Mouse (Mus musculus) heart, embryonic 11.5 days (tissue): ENCODE measurements around the gene Nexn. TPM values are rescaled to one million over a fixed set of nuclear protein-coding genes. Genes with fewer than 3 reads are reported as not detected.
"Not testable (repeated sequence)": the region's sequence is repeated elsewhere in the genome, so short reads cannot be mapped to it uniquely, and the experiment has no call there.

Experiments used
- ATAC-seq: fragments of 200-750 bp; cut with Nextera tagmentation; replicated peaks from 2 replicates; pipeline ENCODE4 v1.8.0; 2017; ENCODE audit warnings: moderate library complexity; ENCODE audit not compliant: insufficient number of reproducible peaks, low FRiP score, low TSS enrichment
- H3K27ac ChIP-seq: fragments of 300-500 bp; sonication (generic); 2 replicates; pipeline ENCODE4 v1.5.1; 2014; ENCODE audit warnings: mild to moderate bottlenecking, low read depth, low read length
- H3K27me3 ChIP-seq: fragments of 300-500 bp; sonication (generic); 2 replicates; pipeline ENCODE4 v1.6.1; 2014; ENCODE audit warnings: mild to moderate bottlenecking, low read length, mixed read lengths; ENCODE audit not compliant: control insufficient read depth, insufficient read depth
- H3K36me3 ChIP-seq: fragments of 300-500 bp; sonication (generic); 2 replicates; pipeline ENCODE4 v1.6.1; 2014; ENCODE audit warnings: mild to moderate bottlenecking, low read length, moderate library complexity, mixed read lengths; ENCODE audit not compliant: control insufficient read depth, insufficient read depth
- H3K4me1 ChIP-seq: fragments of 300-500 bp; sonication (generic); 2 replicates; pipeline ENCODE4 v1.6.1; 2014; ENCODE audit warnings: low read length; ENCODE audit not compliant: control insufficient read depth, insufficient read depth
- H3K4me2 ChIP-seq: fragments of 300-500 bp; sonication (generic); 2 replicates; pipeline ENCODE4 v1.6.1; 2014; ENCODE audit warnings: mild to moderate bottlenecking, moderate library complexity
- H3K4me3 ChIP-seq: fragments of 300-500 bp; sonication (generic); 2 replicates; pipeline ENCODE4 v1.5.1; 2014; ENCODE audit warnings: low read depth, low read length
- H3K9ac ChIP-seq: fragments of 300-500 bp; sonication (generic); 2 replicates; pipeline ENCODE4 v1.6.1; 2014; ENCODE audit warnings: mild to moderate bottlenecking, low read depth, low read length, moderate library complexity
- H3K9me3 ChIP-seq: fragments of 300-500 bp; sonication (generic); replicated peaks from 2 replicates; pipeline ENCODE4 v1.6.1; 2016; ENCODE audit warnings: low read length; ENCODE audit not compliant: control insufficient read depth
- WGBS: fragments of 180-500 bp; shearing (Covaris S2); extraction: QIAGEN DNeasy Blood & Tissue Kit; methylation state at CpG from one replicate; pipeline ENCODE4 v1.1.7; 2014; ENCODE audit not compliant: insufficient replicate concordance; 5-methylcytosine and 5-hydroxymethylcytosine counted together
- polyA plus RNA-seq: library from polyadenylated mRNA; unstranded; fragments of >200 nt; fragmentation: Nextera tagmentation; extraction: Ambion mirVana; gene quantifications from 2 replicates; pipeline ENCODE4 v1.2.1, GENCODE M21; 2014

Gene Nexn
- polyA plus RNA-seq, 1 experiment from 2014 or later = 210 TPM

DNA sequence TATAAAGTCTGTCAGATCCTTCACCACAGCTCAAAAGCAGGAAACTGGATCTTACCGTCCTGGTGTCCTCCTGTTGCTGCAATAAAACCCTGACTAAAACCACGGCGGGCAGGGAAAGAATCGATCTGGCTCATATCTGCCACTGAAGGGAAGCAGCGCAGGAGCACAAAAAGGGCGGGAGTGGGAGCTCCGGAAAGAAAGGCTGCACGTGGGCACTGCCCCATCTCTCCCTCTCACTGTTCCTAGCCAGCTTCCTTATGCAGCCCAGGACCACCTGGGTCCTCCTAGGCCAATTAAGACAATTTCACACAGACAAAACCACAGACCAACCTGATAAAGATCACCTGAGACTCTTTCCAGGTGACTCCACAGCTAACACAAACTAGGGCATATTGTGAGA, 4.7 kb downstream of the Nexn start:
- 32% methylated on average over 8 of the region's 8 CpGs for WGBS
- Histone ChIP-seq H3K4me1 (peaks cover 22% of the 10 kb centered on the region), H3K4me3 (peak overlapping the region; percentile 69; the same call in 1 of the 2 replicates), H3K9ac (peak overlapping the region; percentile 96), H3K27ac (peak overlapping the region; percentile 99), H3K4me2 (peak overlapping the region; percentile 65), H3K27me3 (no peaks in the 10 kb centered on the region), H3K36me3 (no peaks in the 10 kb centered on the region), H3K9me3 (no peaks in the 10 kb centered on the region)
- no peak for ATAC-seq

DNA sequence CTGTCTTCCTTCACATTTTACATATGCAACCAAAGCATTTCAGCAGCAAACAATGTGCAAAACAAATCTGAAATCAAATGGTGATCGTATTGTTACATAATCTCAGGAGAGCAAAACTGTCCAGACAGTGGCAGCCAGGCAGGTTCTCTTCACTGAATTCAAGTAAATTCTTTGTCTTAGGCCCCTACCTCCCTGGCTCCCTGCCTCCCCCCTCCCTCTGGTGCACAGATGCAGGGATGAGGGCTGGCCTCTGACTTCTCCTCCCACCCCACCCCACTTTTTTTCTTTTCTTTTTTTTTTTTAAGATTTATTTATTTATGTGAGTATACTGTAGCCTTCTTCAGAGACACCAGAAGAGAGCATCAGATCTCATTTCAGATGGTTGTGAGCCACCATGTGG, 5.8 kb downstream of the Nexn start:
- no peak for ATAC-seq
- Histone ChIP-seq H3K27ac (peak overlapping the region; percentile 54; the same call in 1 of the 2 replicates), H3K9ac (no peak overlapping the region), H3K36me3 (peaks cover under 1% of the 10 kb centered on the region; the same call in 1 of the 2 replicates), H3K4me1 (peaks cover 22% of the 10 kb centered on the region), H3K27me3 (no peaks in the 10 kb centered on the region), H3K4me2 (0 out of 2 replicates have a peak overlapping the region, but pooled peaks have one; percentile 12), H3K4me3 (no peak overlapping the region), H3K9me3 (no peaks in the 10 kb centered on the region)
- 91% methylated on average over 1 of the region's 1 CpGs for WGBS

DNA sequence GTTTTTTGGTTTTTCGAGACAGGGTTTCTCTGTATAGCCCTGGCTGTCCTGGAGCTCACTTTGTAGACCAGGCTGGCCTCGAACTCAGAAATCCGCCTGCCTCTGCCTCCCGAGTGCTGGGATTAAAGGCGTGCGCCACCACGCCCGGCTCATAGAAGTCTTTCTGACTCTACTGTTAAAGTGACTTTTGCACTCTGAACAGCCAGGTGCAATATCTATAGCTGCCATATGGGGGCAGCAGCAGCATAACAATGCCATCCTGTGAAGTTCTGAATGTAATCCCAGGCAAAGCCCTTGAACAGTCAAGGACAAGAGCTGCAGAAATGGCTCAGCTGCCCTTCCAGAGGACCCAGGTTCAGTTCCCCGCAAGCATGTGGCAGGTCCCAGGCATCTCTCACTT, 6.7 kb downstream of the Nexn start:
- H3K36me3 ChIP-seq, H3K4me2 ChIP-seq, H3K4me3 ChIP-seq, H3K27me3 ChIP-seq, H3K9me3 ChIP-seq: not testable (repeated sequence)
- Histone ChIP-seq H3K27ac (peak overlapping the region; percentile 54), H3K4me1 (peaks cover 22% of the 10 kb centered on the region), H3K9ac (peak overlapping the region; percentile 24; the same call in 1 of the 2 replicates)
- ATAC-seq = peak; percentile 40; the same call in 1 of the 2 replicates
- WGBS = 26% methylated on average over 7 of the region's 9 CpGs

DNA sequence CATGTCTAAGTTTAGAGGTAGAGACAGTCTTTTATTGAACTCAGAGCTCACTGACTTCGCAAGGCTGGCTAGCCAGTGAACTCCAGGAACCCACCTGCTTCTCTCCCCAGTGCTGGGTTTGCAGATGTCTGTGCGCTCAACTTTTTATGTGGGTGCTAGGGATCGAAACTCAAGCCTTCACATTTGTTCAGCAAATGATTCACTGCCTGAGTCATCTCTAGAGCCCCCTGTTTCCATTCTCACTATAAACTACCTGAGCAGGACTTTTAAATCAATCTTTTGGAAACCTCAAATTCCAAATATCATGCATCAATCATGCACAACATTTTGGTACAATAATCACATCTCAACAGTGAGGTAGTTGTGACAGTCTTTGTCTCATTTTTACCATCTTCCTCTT, 8.6 kb downstream of the Nexn start:
- peaks cover 4% of the 10 kb centered on the region; the same call in 1 of the 2 replicates for H3K36me3 ChIP-seq
- no peak overlapping the region for H3K9ac ChIP-seq
- H3K4me3 ChIP-seq = no peak overlapping the region
- no peak for ATAC-seq
- H3K27me3 ChIP-seq = no peaks in the 10 kb centered on the region
- peaks cover 21% of the 10 kb centered on the region for H3K4me1 ChIP-seq
- H3K27ac ChIP-seq = no peak overlapping the region
- H3K9me3 ChIP-seq = no peaks in the 10 kb centered on the region
- WGBS = 89% methylated on average over 3 of the region's 3 CpGs
- no peak overlapping the region for H3K4me2 ChIP-seq

DNA sequence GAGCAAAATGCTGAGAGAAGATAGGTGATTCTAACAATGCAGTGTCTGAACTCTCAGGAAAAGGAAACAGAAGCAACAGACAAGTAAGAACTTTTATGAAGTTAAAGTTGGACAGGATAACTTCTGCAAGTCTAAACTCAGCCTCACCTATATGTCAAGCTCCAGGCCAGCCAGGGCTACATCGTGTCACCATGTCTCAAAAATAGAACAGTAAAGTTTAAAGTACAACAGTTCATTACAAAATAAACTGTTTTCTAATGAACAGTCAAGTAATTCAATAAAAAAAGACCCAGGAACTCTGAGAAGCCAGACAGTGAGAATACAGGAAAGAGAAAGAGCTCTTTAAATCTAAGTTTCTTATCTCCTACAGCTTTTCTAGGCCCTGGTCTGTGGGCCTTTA, 15.7 kb downstream of the Nexn start:
- ATAC-seq = no peak
- H3K36me3 ChIP-seq = peaks cover 9% of the 10 kb centered on the region
- no peak overlapping the region for H3K4me2 ChIP-seq
- no peaks in the 10 kb centered on the region for H3K4me1 ChIP-seq
- no peak overlapping the region for H3K27ac ChIP-seq
- WGBS = 78% methylated on average over 1 of the region's 1 CpGs
- no peak overlapping the region for H3K4me3 ChIP-seq
- no peaks in the 10 kb centered on the region for H3K9me3 ChIP-seq
- no peaks in the 10 kb centered on the region for H3K27me3 ChIP-seq
- no peak overlapping the region for H3K9ac ChIP-seq

DNA sequence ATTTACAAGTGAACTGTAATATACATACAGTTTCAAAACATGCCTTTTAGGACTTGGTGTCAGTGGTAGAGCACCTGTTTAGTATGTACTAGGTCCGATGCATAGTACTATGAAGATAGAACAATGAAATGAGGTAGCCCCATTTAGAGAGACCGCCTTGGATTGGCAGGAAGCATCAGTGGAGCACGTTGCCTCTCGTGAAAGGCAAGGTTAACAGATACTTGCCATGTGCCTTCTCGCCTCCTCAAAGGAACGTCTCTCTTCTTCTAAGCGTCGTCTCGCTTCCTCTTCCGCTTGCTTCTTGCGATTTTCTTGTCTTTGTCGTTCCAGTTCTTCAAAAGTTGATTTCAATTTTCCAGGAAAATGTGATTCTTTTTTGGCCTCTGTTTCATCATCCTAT, 18.4 kb downstream of the Nexn start:
- Histone ChIP-seq H3K4me3 (no peak overlapping the region), H3K27me3 (no peaks in the 10 kb centered on the region), H3K4me2 (no peak overlapping the region), H3K27ac (no peak overlapping the region), H3K36me3 (peaks cover 8% of the 10 kb centered on the region), H3K4me1 (no peaks in the 10 kb centered on the region), H3K9me3 (no peaks in the 10 kb centered on the region), H3K9ac (no peak overlapping the region)
- 88% methylated on average over 12 of the region's 12 CpGs for WGBS
- ATAC-seq = no peak

DNA sequence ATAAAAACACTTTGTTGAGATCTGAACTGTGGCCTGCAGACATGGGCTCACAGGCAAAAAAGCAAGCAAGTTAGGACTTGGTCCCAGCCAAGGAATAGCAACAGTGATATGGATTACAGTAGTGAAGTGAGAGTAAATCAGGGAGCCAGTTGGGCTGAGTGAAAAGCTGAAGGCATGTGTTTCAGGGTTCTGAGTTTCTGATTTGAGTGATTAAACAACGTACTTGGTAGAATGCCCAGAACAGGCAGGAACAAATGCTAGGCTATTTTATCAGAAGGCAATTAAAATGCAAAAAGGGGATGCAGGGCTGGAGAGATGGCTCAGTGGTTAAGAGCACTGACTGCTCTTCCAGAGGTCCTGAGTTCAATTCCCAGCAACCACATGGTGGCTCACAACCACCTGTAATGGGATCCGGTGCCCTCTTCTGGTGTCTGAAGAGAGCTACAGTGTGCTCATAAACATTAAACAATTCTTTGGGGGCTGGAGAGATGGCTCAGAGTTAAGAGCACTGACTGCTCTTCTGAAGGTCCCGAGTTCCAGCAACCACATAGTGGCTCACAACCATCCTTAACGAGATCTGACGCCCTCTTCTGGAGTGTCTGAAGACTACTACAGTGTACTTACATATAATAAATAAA, 20.8 kb downstream of the Nexn start:
- H3K9ac ChIP-seq = no peak overlapping the region
- no peak for ATAC-seq
- H3K4me3 ChIP-seq = no peak overlapping the region
- no peak overlapping the region for H3K4me2 ChIP-seq
- 72% methylated on average over 5 of the region's 5 CpGs for WGBS
- H3K9me3 ChIP-seq = no peaks in the 10 kb centered on the region
- H3K27me3 ChIP-seq = no peaks in the 10 kb centered on the region
- H3K27ac ChIP-seq = no peak overlapping the region
- peaks cover 15% of the 10 kb centered on the region for H3K36me3 ChIP-seq
- no peaks in the 10 kb centered on the region for H3K4me1 ChIP-seq

DNA sequence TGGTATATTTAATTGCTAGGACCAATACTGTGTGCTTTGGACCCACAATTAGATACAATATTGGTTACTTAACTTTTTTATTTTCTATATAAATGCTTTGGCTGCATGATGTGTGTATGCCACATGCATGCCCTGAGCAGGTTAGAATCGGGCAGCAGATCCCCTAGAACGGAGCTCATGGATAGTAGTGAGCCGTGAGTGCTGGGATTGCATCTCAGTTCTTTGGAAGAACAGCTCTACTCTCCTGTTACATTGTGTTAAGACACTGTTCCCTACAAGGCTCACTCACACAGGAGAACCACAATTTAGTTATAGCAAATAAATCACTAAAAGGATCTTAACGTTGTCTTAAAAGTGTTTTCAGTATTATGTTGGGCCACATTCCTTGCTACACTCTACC, 22.8 kb downstream of the Nexn start:
- Histone ChIP-seq H3K36me3 (peaks cover 16% of the 10 kb centered on the region), H3K27ac (no peak overlapping the region), H3K4me3 (no peak overlapping the region), H3K9ac (no peak overlapping the region), H3K9me3 (no peaks in the 10 kb centered on the region), H3K4me2 (no peak overlapping the region), H3K27me3 (no peaks in the 10 kb centered on the region), H3K4me1 (no peaks in the 10 kb centered on the region)
- WGBS = 76% methylated on average over 4 of the region's 4 CpGs
- ATAC-seq = no peak

DNA sequence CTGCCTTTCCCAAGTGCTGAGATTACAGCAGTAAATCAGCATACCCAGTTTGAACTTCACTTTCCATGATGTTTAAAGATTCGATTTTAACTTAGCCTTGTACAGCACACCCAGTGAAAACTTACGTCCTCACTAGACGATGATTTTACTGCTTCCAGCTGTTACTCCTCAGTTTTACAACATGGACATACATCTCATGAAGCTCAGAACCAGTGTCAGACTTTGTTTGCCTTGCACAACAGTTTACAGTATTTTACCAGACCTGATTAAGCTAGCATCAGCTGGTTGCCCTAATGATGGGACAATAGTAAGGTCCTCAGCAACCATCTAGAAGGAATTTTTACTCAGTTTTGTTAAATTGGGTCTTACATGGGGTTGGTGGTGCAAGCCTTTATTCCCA, 25.1 kb downstream of the Nexn start:
- ATAC-seq = no peak
- no peak overlapping the region for H3K27ac ChIP-seq
- H3K4me1 ChIP-seq = no peaks in the 10 kb centered on the region
- H3K27me3 ChIP-seq = no peaks in the 10 kb centered on the region
- no peak overlapping the region for H3K4me2 ChIP-seq
- no peaks in the 10 kb centered on the region for H3K9me3 ChIP-seq
- WGBS = 85% methylated on average over 3 of the region's 3 CpGs
- H3K4me3 ChIP-seq = no peak overlapping the region
- H3K9ac ChIP-seq = no peak overlapping the region
- H3K36me3 ChIP-seq = peaks cover 24% of the 10 kb centered on the region
